Mouse (Mus musculus) activated CD4-positive, CD25-positive, alpha-beta regulatory T cell, adult 4 months (primary cell): Measurements from ENCODE around the gene BC016579. TPM values are rescaled to one million over a fixed set of nuclear protein-coding genes. Genes with fewer than 3 reads are reported as not detected.
A peak's percentile ranks its signal among the peaks of the same experiment; 100 is the strongest.

Source experiments
- ATAC-seq: one replicate; pipeline ENCODE4 v1.8.0; 2017
- polyA plus RNA-seq, 2 experiments: library from polyadenylated mRNA; unstranded; fragments of 100-300 nt; shearing (Covaris generic); gene quantifications; one replicate each; pipeline ENCODE4 v1.2.1; 2017

The BC016579 gene
- polyA plus RNA-seq, 2 experiments from 2014 or later: not detected

DNA sequence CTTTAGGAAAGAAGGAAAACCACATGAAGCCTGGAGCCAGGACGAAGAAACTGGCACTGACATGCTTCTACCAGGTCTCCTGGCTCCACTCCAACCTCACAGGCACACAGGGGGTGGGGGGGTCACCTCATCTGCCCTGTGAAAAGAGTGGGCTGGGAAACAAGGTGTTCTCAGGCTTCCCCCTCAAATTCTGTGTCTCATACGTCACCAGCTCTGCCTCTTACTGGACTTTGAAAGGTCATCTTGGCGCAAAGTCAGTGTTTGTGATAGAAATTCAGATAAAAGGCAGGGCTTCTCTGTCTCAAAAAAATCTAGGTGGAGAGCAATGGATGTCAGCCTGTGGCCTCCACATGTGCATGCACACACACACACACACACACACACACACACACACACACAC, 12.6 kb downstream of the BC016579 start:
- no peak for ATAC-seq

DNA sequence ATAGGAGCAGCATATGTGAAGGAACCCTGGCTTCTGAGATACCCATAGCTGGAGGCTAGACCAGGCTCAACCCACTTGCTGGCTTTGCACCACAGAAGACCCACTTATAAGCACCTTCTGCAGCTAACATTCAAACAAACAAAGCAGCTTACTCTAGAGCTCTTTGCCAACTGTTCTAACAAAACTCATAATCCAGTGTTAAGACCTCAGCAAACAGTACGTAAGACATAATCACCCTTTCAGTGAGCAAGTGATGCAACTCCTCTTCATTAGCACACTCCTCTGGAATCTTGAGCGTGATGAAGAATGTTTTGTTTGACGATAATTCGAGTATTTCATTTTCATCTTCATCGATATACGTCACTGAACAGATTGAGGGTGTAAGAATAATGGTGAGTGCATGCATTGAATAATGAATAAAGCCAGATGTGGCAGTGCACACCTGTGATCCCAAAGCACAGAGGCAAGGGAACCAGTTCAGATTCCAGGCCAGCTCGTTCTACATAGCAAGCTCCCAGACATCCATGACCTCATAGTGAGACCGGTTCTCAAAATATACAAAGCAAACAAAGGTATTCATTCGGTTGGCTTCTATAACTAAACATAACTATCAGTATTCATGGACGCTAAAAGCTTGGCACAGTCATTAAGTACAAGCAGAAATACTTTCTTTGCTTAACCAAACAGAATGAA, 13.7 kb downstream of the BC016579 start:
- ATAC-seq: no peak

DNA sequence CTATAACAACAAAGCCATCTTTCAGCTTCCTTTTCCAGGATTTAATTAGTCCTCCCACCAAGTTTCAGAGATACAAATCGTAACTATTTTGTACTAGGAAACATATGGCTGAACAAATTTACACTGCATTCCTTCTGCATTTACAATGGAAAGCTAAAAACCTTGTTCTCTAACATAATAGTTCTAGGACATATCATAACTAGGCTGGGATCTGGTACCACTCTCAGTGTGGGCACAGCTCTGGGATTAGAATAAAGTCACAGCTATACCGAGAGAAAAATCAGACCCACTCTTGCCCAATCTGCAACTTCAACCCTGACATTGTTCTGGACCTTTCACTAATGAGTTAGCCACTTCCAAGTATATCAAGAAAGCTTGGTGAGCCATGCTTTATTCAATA, 18.0 kb downstream of the BC016579 start:
- ATAC-seq: no peak

DNA sequence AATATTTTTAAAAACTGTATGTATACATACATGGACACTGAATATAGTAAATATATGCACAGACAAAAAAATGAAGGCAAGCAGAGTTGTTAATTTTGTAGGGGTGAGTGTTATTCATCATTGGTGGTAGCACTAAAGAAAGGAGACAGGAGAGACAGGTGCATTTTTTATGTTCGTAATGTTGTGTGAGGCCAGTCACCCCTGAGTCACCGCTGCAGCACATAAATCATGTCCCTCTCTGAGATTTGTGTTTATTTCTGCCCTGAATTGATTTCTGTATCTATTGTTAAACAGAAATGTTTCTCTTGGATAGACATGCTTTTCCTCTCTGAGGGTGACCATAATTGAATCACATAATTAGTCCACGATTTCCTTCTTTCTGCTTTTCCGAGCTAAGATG, 21.4 kb downstream of the BC016579 start:
- no peak for ATAC-seq

DNA sequence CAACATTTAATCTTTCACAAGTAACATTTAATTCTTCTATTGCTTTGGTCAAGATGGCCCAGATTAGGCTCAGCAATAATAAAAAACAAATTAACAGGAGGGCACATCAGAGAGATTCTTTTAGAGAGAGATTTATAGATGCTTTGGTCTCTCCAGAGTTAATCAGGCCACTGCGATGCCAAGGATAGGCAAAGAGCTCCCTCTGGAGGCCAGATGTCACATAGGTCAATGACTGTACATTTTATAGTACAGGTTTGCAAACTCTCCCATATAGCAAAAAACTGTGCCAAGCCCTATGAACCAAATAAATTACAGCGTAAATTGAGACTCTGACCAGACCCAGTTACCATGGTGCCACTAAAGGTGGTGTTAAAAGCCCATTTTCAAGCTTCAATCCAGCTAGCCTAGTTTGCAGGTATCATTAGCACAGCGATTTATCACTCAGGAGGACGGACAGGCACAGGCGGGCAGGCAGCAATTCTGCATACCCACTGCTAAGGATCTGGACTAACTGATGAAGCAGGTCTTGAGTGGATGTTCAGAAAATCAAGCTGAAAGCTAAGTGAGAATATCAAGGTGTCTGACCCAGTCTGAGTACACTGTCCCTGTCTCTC, 23.4 kb downstream of the BC016579 start:
- ATAC-seq: peak; percentile 71

DNA sequence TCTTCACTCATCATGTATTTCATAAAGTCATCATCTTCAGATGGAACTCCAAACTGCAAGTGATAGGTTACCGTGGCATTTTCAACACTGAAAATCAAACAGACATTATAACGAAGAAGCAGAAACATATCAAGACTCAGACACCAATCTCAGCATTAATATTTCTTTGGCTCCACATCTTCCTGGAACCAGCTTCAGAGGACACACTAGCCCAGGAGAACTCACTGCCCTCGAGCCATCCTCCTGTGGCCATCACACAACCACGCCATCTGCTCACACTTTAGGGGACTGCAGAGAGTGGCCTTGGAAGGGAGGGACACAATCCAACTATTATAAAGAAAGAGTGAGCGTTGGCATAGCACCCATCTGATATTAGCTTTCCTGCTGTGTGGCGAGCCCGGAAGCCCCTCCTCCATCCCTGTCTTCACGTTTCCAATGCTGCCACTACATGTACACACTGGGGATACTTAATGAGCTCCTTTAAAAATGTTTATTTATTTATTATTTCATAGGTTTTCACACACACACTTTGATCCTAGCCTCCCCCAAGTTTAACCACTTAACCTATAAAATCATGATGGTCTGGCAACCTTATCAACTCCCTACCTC, 24.3 kb downstream of the BC016579 start:
- ATAC-seq: no peak

DNA sequence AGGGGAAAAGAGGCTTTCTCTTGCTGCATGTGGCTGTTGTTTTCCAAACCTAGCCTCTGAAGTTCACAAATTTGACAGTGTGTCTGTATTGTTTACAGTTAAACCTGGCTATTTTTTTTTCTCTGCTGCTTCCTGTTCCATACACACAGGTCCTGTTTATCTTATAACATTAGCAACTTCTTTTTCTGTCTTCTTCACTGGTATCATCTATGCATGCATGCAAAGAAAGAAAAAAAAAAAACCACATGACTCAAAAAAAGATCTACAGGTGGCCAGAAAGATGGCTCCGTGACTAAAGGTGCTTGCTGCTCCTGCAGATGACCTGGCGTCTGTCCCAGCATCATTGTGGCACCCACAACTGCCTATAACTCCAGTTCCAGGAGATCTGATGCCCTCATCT, 28.5 kb downstream of the BC016579 start:
- ATAC-seq: peak; percentile 23

DNA sequence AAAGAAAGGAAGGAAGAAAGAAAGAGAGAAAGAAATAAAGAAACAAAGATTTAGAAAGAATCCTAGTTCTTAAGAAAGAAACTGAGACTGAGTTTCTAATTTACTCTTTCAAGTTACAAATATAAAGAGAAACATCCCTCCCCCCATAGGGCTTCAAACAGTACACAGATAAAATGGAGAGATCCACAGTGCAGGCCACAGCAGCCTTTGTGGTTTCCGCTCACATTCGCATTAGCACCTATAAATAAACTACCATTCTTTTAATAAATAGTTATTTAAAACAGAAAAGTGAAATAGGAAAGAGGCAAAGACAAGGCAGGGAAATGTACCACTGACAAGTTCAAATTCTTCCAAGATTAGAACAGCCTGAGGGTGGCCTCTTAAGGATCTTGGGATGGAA, 29.1 kb downstream of the BC016579 start:
- ATAC-seq: peak; percentile 36

DNA sequence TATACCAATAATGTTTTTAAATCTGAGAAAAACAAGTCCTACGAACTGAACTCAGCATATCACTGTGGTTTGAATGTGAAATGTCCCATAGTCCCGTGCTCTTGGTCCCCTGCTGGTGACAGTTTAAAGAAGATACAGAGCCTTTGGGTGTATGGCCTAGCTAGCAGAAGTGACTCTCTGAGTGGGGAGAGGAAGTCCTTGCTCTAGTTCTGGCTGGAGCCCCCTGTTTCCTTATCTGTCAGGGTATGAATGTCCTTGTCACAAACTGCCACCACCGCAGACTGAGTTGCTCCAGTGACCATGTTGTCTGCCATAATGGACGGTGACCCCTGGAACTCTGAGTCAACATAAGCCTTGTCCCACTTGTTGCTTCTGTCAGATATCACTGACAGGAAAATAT, 30.6 kb downstream of the BC016579 start:
- ATAC-seq: no peak

DNA sequence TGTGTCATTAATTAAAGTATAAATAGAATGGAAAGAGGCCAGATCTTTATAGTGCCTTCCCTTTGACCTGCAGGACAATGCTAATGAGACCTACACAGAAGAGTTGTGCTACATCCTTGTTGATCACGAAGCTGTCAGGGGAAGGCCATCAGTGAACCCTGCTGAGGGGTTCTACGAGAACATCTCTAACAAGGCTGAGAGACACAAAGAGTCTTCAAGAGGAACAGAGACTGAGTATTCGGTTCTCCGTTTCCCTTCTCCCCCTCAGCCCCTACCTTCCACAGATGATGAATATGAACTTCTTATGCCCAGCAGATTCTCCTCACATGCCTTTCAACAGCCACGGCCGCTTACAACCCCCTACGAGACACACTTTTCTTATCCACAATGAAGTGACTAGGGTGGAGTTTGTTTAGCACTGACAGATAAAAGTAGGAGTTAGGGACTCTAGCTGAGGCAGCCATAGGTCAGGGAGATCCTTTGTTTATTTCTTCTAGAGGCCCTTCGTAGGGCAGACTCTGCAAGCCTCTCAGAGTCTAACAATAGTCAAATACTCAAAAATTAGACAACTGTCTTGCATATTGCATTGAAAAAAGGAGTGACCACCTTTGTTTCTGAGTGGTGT, 34.0 kb downstream of the BC016579 start:
- ATAC-seq: no peak

DNA sequence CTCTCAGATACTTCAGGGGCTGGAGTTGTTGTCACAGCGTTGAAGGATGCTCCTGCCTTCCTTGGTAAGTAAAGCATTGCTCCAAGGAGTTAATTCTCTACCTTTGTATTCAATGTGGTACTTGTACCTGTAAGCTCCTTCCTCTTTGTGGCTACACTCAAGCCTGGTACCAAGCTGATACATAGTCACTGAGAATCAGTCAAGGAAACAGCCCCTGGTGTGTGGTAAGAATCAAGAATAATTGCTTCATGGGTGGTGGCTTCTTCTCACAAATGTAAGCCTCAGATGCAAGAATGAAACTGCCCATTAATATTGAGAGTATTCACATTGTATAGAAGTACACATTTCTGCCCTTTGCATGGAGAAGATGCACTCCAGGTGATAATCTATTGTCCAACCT, 37.9 kb downstream of the BC016579 start:
- no peak for ATAC-seq

DNA sequence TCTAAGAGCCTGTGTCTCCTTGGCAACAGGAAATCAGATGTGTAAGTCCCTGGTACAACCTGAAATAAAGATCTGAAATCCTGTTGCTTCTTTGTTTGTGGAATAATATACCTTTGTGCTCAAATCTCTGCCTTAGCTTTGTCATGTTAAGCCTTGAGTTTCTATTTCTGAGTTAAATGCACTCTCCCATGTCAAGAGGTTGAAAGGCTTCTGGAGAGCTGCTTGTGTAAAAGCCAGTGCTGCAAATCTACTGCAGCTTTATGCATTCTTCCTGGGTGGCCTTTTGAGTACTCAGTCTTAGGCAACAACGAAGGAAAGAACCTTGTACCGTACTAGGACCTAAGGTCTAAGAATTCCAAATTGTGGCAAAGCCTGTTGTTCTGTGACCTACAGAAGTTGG, 40.6 kb downstream of the BC016579 start:
- no peak for ATAC-seq

DNA sequence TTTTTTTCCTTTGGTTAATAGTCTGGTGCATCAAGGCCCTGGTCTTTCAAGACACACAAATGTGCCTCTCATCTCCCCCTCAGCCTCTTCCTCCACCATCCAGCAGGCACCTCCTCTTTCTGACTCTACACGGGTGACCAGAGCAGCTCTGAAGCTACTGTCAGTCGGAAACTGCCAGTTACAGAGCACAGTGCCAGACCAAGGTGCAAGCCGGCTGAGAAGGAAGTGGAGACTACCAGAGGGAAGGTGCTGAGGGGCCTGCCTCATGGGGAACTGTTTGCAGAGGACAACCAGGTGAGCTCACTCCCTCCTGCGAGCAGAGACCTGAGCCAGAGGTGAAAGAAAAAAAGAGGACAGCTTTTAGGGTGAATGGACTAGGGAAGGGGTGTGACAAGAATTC, 43.6 kb downstream of the BC016579 start, which contains the start of gene Gcsam:
Gcsam (plus strand) TSS at position 114 of the 400 bp plus-strand sequence.
- ATAC-seq: no peak

DNA sequence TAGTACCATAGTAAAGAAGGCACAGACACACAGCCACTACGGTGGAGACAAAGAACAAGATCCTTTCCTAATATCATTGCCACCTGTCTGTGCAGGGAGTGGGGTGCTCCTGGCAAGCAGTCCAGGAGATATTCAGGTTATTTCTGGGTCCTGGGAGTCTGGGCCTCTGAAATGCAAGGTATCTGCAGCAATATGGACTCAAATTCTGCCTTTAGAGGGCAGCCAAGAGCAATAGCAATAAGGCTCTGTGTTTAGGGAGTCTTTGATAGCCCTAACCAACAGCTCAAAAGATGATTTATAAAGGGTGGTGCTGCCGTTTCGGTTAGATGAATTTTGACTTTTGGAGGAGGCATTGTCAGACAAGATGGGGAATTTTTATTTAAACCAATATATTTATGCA, 44.6 kb downstream of the BC016579 start:
- ATAC-seq: no peak

DNA sequence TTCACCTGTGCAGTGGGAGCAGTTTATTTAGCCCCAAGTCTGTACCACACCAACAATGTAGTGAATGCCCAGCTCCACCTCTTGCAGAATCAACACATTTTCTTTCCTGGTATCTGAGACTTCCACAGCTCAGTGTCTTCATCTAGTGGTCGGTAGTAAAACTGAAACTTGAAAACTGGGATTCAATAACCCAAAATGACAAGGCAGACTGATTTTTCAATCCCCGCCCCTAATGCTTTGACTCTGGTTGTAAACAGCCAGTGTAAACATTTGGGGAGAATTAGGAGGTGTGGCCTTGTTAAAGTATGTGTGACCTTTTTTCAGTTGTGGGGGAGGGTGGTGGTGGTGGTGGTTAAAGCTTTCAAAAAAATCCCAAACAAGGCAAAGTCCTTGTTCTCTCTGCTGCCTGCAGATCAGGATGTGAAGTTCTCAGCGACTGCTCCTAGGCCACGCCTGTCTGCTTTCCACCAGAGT, 45.4 kb downstream of the BC016579 start:
- no peak for ATAC-seq

DNA sequence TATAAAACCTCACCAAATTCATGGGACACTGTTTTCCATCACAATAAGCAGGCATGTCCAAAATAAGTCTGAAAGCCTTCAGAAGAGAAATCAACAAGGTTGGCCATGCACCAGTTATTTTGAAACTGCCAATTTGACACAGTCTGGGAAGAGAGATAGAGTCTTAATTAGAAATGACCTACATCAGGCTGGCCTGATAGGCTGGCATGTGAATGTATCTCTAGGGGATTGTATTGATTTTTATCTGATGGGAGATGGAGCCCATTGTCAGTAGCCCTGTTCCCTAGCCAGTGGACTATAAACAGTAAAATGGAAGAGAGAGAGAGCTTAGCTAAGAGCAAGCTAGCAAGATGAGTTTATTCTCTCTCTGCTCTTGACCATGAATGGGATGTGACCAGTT, 58.4 kb downstream of the BC016579 start:
- no peak for ATAC-seq

DNA sequence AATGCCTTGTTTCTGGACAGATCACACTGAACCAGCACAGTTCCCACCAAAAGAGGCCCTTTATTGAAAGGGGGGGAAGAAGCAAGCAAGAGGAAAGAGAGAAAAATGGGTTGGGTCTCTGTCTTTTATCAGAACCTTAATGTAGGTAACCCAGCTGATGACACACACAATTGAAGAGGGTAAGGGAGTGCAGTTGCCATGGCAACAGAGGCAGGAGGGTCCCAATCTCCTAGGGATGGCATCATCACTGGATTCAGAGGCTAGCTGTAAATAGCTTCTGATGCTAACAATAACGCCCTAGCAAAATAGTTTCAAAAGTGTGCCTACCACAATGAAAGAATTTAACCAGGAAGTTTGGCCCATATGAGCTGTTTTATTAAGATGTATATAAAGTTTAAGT, 60.2 kb downstream of the BC016579 start:
- ATAC-seq: no peak

DNA sequence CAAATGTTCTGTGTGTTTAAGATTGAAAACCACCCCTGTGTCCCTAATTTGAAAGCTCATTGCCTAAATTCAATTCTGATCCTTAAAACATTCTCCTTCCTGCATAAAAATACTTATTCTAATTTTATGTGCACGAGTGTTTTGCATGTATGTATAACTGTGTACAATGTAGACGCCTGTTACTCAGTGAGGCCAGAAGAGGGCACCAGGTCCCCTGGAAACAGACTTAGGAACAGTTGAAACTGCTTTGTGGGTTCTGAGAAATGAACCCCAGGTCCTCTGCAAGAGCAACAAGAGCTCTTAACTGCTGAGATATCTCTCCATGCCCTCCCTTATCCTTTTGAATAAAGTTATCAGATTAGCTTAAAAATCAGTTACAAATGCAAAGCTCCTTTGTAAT, 71.4 kb downstream of the BC016579 start:
- no peak for ATAC-seq

DNA sequence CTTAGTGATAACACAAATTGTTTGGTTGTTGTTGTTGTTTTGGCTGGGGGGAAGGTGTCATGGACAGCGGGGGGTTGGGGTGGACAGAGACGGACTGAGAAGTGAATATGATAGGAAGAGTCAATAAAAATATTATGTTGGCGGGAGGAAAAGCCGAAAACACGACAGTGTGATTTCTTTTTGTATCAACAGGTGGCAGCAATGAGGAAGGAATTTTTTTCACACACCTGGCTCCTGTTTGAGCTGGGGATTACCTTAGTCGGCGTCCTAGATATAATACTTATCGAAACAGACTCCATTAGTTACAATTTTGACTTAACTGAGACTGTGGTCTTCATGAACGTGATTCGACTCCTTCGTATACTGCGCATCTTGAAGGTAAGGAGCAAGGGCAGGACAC, 74.0 kb downstream of the BC016579 start:
- ATAC-seq: no peak
